Mouse (Mus musculus) embryo, embryonic 11.5 days (tissue): ENCODE data around the gene Mab21l1.

ENCODE experiments used
- DNase-seq: peaks from one replicate; pipeline ENCODE4 v3.0.0-alpha.2; 2012; ENCODE audit warnings: low read depth, low spot score

Gene Mab21l1

GRCm38 (mm10) chr3:55778764-55779730 lies 3.3 kb upstream of the Mab21l1 start:
- no peak for DNase-seq

GRCm38 (mm10) chr3:55780120-55781070 lies 1.9 kb upstream of the Mab21l1 start:
- DNase-seq, result no peak

- no peak for DNase-seq
Measured at GRCm38 (mm10) chr3:55781429-55782055, 768 bp upstream of the Mab21l1 start.

GRCm38 (mm10) chr3:55782771-55783170 lies 461 bp downstream of the Mab21l1 start:
- no peak for DNase-seq

GRCm38 (mm10) chr3:55783171-55784081 lies 1.1 kb downstream of the Mab21l1 start:
- DNase-seq, result no peak

- no peak for DNase-seq
Measured at GRCm38 (mm10) chr3:55784101-55784500, 1.8 kb downstream of the Mab21l1 start.

- no peak for DNase-seq
Measured at GRCm38 (mm10) chr3:55785266-55785980, 3.1 kb downstream of the Mab21l1 start.

GRCm38 (mm10) chr3:55785981-55786725 lies 3.8 kb downstream of the Mab21l1 start:
- DNase-seq, result no peak

- DNase-seq, result no peak
Measured at GRCm38 (mm10) chr3:55786835-55787486, 4.7 kb downstream of the Mab21l1 start.

- DNase-seq, result no peak
Measured at GRCm38 (mm10) chr3:55787487-55788213, 5.3 kb downstream of the Mab21l1 start.

- DNase-seq, result no peak
Measured at GRCm38 (mm10) chr3:55788214-55788586, 5.9 kb downstream of the Mab21l1 start.

GRCm38 (mm10) chr3:55788621-55789201 lies 6.4 kb downstream of the Mab21l1 start:
- DNase-seq, result no peak

- DNase-seq, result no peak
Measured at GRCm38 (mm10) chr3:55789856-55790255, 7.5 kb downstream of the Mab21l1 start.

GRCm38 (mm10) chr3:55790609-55791008 lies 8.3 kb downstream of the Mab21l1 start:
- no peak for DNase-seq

- DNase-seq, result no peak
Measured at GRCm38 (mm10) chr3:55792251-55792650, 9.9 kb downstream of the Mab21l1 start.

GRCm38 (mm10) chr3:55793842-55794575 lies 11.7 kb downstream of the Mab21l1 start:
- no peak for DNase-seq

GRCm38 (mm10) chr3:55794768-55795167 lies 12.5 kb downstream of the Mab21l1 start:
- DNase-seq, result no peak
